Mouse (Mus musculus) cerebellum, adult 11-12 months (tissue): ENCODE measurements around the gene Cpped1.

Source experiments
- DNase-seq: peaks from one replicate; pipeline ENCODE4 v3.0.0; 2022

Cpped1 gene

GRCm38 (mm10) chr16:11909035-11909591 is at the start of gene Cpped1:
Cpped1 (minus strand) TSS chr16:11909445.
- peak; percentile 90 for DNase-seq

GRCm38 (mm10) chr16:11940477-11940876 is 31.2 kb upstream of the Cpped1 start:
- DNase-seq = peak; percentile 21

- no peak for DNase-seq
These were observed 1.6 kb upstream of the Cpped1 start for GRCm38 (mm10) chr16:11910801-11911200.

- no peak for DNase-seq
These were observed 572 bp upstream of the Cpped1 start for GRCm38 (mm10) chr16:11909817-11910216.

- peak; percentile 73 for DNase-seq
These were observed 707 bp downstream of the Cpped1 start for GRCm38 (mm10) chr16:11908461-11909014.

GRCm38 (mm10) chr16:11907816-11908215 is 1.4 kb downstream of the Cpped1 start:
- DNase-seq = no peak

- DNase-seq = no peak
These were observed 2.3 kb downstream of the Cpped1 start for GRCm38 (mm10) chr16:11906906-11907305.

- DNase-seq = no peak
These were observed 4.0 kb downstream of the Cpped1 start for GRCm38 (mm10) chr16:11905216-11905615.

GRCm38 (mm10) chr16:11902007-11902406 is 7.2 kb downstream of the Cpped1 start:
- no peak for DNase-seq

- peak; percentile 62 for DNase-seq
These were observed 8.9 kb downstream of the Cpped1 start for GRCm38 (mm10) chr16:11900341-11900740.

- no peak for DNase-seq
These were observed 12.8 kb downstream of the Cpped1 start for GRCm38 (mm10) chr16:11896411-11896810.

GRCm38 (mm10) chr16:11894877-11895276 is 14.4 kb downstream of the Cpped1 start:
- no peak for DNase-seq

GRCm38 (mm10) chr16:11890186-11890585 is 19.1 kb downstream of the Cpped1 start:
- DNase-seq = no peak

GRCm38 (mm10) chr16:11889741-11890140 is 19.5 kb downstream of the Cpped1 start:
- no peak for DNase-seq

- no peak for DNase-seq
These were observed 27.4 kb downstream of the Cpped1 start for GRCm38 (mm10) chr16:11881795-11882194.

- DNase-seq = no peak
These were observed 28.8 kb downstream of the Cpped1 start for GRCm38 (mm10) chr16:11880461-11880860.

GRCm38 (mm10) chr16:11879196-11879595 is 30.0 kb downstream of the Cpped1 start:
- DNase-seq = no peak

- DNase-seq = no peak
These were observed 34.0 kb downstream of the Cpped1 start for GRCm38 (mm10) chr16:11875227-11875626.

GRCm38 (mm10) chr16:11873292-11873691 is 36.0 kb downstream of the Cpped1 start:
- DNase-seq = no peak

GRCm38 (mm10) chr16:11868486-11868885 is 40.8 kb downstream of the Cpped1 start:
- DNase-seq = peak; percentile 18

- DNase-seq = no peak
These were observed 56.3 kb downstream of the Cpped1 start for GRCm38 (mm10) chr16:11852716-11853605.

- no peak for DNase-seq
These were observed 60.1 kb downstream of the Cpped1 start for GRCm38 (mm10) chr16:11848990-11849658.

GRCm38 (mm10) chr16:11845309-11845708 is 63.9 kb downstream of the Cpped1 start:
- no peak for DNase-seq
